Mouse (Mus musculus): ENCODE measurements at regions not wholly inside any gene's neighbourhood (a gene's known extent, or its start where the extent isn't known, plus 50 kb on each side); places are given as distances from the start of the nearest gene placed in this dataset.
A peak's percentile ranks its signal among the peaks of the same experiment; 100 is the strongest.
"Not testable (repeated sequence)": the region's sequence is repeated elsewhere in the genome, so short reads cannot be mapped to it uniquely, and the experiment has no call there.

GRCm38 (mm10) chr5:39215016-39215415, 338.4 kb upstream of the Clnk start:
- Histone ChIP-seq H3K27ac (no peak overlapping the region), H3K36me3 (no peaks in the 10 kb centered on the region), H3K4me2 (replicated peaks) (no peak overlapping the region), H3K9ac (no peak overlapping the region), H3K4me1 (replicated peaks) (no peaks in the 10 kb centered on the region), H3K27me3 (replicated peaks) (no peaks in the 10 kb centered on the region), H3K4me3 (replicated peaks) (no peak overlapping the region), H3K9me3 (no peaks in the 10 kb centered on the region)
- ATAC-seq = no peak
- WGBS = 72% methylated on average over 3 of the region's 3 CpGs

GRCm38 (mm10) chr5:39212550-39212949, 335.9 kb upstream of the Clnk start:
- no peak for ATAC-seq

GRCm38 (mm10) chr5:39198856-39199255, 322.2 kb upstream of the Clnk start:
- Histone ChIP-seq H3K36me3 (no peaks in the 10 kb centered on the region), H3K27ac (no peak overlapping the region), H3K4me3 (replicated peaks) (no peak overlapping the region), H3K4me2 (replicated peaks) (no peak overlapping the region), H3K27me3 (replicated peaks) (no peaks in the 10 kb centered on the region), H3K9ac (no peak overlapping the region), H3K4me1 (replicated peaks) (no peaks in the 10 kb centered on the region), H3K9me3 (no peaks in the 10 kb centered on the region)
- ATAC-seq = no peak

More at GRCm38 (mm10) chr5:39212550-39212949, 335.9 kb upstream of the Clnk start:
- H3K27me3 ChIP-seq (replicated peaks) = no peaks in the 10 kb centered on the region
- no peak overlapping the region for H3K9ac ChIP-seq
- H3K4me3 ChIP-seq (replicated peaks) = no peak overlapping the region
- no peaks in the 10 kb centered on the region for H3K9me3 ChIP-seq
- no peaks in the 10 kb centered on the region for H3K36me3 ChIP-seq
- no peak overlapping the region for H3K27ac ChIP-seq
- H3K4me1 ChIP-seq (replicated peaks) = no peaks in the 10 kb centered on the region
- no peak overlapping the region for H3K4me2 ChIP-seq (replicated peaks)

- not testable (repeated sequence) for H3K36me3 ChIP-seq; H3K4me1 ChIP-seq (replicated peaks); H3K27me3 ChIP-seq (replicated peaks); H3K9me3 ChIP-seq; H3K27ac ChIP-seq; ATAC-seq; H3K4me2 ChIP-seq (replicated peaks); H3K9ac ChIP-seq; H3K4me3 ChIP-seq (replicated peaks)
- WGBS = 79% methylated on average over 2 of the region's 4 CpGs
Measured at GRCm38 (mm10) chr5:39191153-39191552, 314.5 kb upstream of the Clnk start.

GRCm38 (mm10) chr5:39181616-39182402, 305.2 kb upstream of the Clnk start:
- Histone ChIP-seq H3K4me2 (replicated peaks) (no peak overlapping the region), H3K9ac (no peak overlapping the region), H3K27me3 (replicated peaks) (no peaks in the 10 kb centered on the region), H3K27ac (no peak overlapping the region), H3K9me3 (no peaks in the 10 kb centered on the region), H3K4me3 (replicated peaks) (no peak overlapping the region), H3K36me3 (no peaks in the 10 kb centered on the region), H3K4me1 (replicated peaks) (no peaks in the 10 kb centered on the region)
- 78% methylated on average over 2 of the region's 2 CpGs for WGBS
- ATAC-seq = no peak

GRCm38 (mm10) chr5:39181028-39181427, 304.4 kb upstream of the Clnk start:
- H3K4me3 ChIP-seq (replicated peaks) = no peak overlapping the region
- H3K4me1 ChIP-seq (replicated peaks) = no peaks in the 10 kb centered on the region
- WGBS = 53% methylated on average over 4 of the region's 4 CpGs
- H3K9ac ChIP-seq = no peak overlapping the region
- ATAC-seq = no peak
- H3K9me3 ChIP-seq = no peaks in the 10 kb centered on the region
- no peaks in the 10 kb centered on the region for H3K36me3 ChIP-seq
- H3K4me2 ChIP-seq (replicated peaks) = no peak overlapping the region
- no peak overlapping the region for H3K27ac ChIP-seq
- H3K27me3 ChIP-seq (replicated peaks) = no peaks in the 10 kb centered on the region

- no peak overlapping the region for H3K27ac ChIP-seq
- no peak overlapping the region for H3K4me2 ChIP-seq (replicated peaks)
- WGBS = 78% methylated on average over 2 of the region's 2 CpGs
- H3K4me1 ChIP-seq (replicated peaks) = no peaks in the 10 kb centered on the region
- no peaks in the 10 kb centered on the region for H3K27me3 ChIP-seq (replicated peaks)
- no peaks in the 10 kb centered on the region for H3K36me3 ChIP-seq
- no peaks in the 10 kb centered on the region for H3K9me3 ChIP-seq
- no peak for ATAC-seq
- H3K9ac ChIP-seq = no peak overlapping the region
- no peak overlapping the region for H3K4me3 ChIP-seq (replicated peaks)
Measured at GRCm38 (mm10) chr5:39177891-39178290, 301.3 kb upstream of the Clnk start.

GRCm38 (mm10) chr5:39176906-39177305, 300.3 kb upstream of the Clnk start:
- Histone ChIP-seq H3K4me2 (replicated peaks) (no peak overlapping the region), H3K36me3 (no peaks in the 10 kb centered on the region), H3K9ac (no peak overlapping the region), H3K4me1 (replicated peaks) (no peaks in the 10 kb centered on the region), H3K9me3 (no peaks in the 10 kb centered on the region), H3K4me3 (replicated peaks) (no peak overlapping the region), H3K27me3 (replicated peaks) (no peaks in the 10 kb centered on the region), H3K27ac (no peak overlapping the region)
- 91% methylated on average over 2 of the region's 2 CpGs for WGBS
- no peak for ATAC-seq

GRCm38 (mm10) chr5:39173491-39173890, 296.9 kb upstream of the Clnk start:
- Histone ChIP-seq H3K27ac (no peak overlapping the region), H3K4me2 (replicated peaks) (no peak overlapping the region), H3K27me3 (replicated peaks) (no peaks in the 10 kb centered on the region), H3K9ac (no peak overlapping the region), H3K9me3 (no peaks in the 10 kb centered on the region), H3K4me3 (replicated peaks) (no peak overlapping the region), H3K4me1 (replicated peaks) (no peaks in the 10 kb centered on the region), H3K36me3 (no peaks in the 10 kb centered on the region)
- WGBS = 85% methylated on average over 3 of the region's 3 CpGs
- ATAC-seq = no peak

- Histone ChIP-seq H3K4me2 (replicated peaks) (no peak overlapping the region), H3K4me3 (replicated peaks) (no peak overlapping the region), H3K9me3 (no peaks in the 10 kb centered on the region), H3K36me3 (no peaks in the 10 kb centered on the region), H3K4me1 (replicated peaks) (no peaks in the 10 kb centered on the region), H3K27me3 (replicated peaks) (no peaks in the 10 kb centered on the region), H3K27ac (no peak overlapping the region), H3K9ac (no peak overlapping the region)
- ATAC-seq = no peak
- 82% methylated on average over 3 of the region's 3 CpGs for WGBS
Measured at GRCm38 (mm10) chr5:39159651-39160050, 283.0 kb upstream of the Clnk start.

GRCm38 (mm10) chr5:39155763-39156162, 279.2 kb upstream of the Clnk start:
- no peaks in the 10 kb centered on the region for H3K9me3 ChIP-seq
- ATAC-seq = no peak
- 88% methylated on average over 1 of the region's 1 CpGs for WGBS

GRCm38 (mm10) chr5:39153291-39153794, 276.7 kb upstream of the Clnk start:
- no peaks in the 10 kb centered on the region for H3K4me1 ChIP-seq (replicated peaks)
- no peak overlapping the region for H3K4me3 ChIP-seq (replicated peaks)
- H3K4me2 ChIP-seq (replicated peaks) = no peak overlapping the region
- no peak overlapping the region for H3K27ac ChIP-seq
- H3K9me3 ChIP-seq = no peaks in the 10 kb centered on the region
- ATAC-seq = peak; percentile 89
- no peaks in the 10 kb centered on the region for H3K36me3 ChIP-seq
- H3K9ac ChIP-seq = no peak overlapping the region
- H3K27me3 ChIP-seq (replicated peaks) = no peaks in the 10 kb centered on the region

More at GRCm38 (mm10) chr5:39155763-39156162, 279.2 kb upstream of the Clnk start:
- H3K4me1 ChIP-seq (replicated peaks) = no peaks in the 10 kb centered on the region
- no peak overlapping the region for H3K4me3 ChIP-seq (replicated peaks)
- H3K4me2 ChIP-seq (replicated peaks) = no peak overlapping the region
- no peaks in the 10 kb centered on the region for H3K27me3 ChIP-seq (replicated peaks)
- no peaks in the 10 kb centered on the region for H3K36me3 ChIP-seq
- H3K9ac ChIP-seq = no peak overlapping the region
- no peak overlapping the region for H3K27ac ChIP-seq

GRCm38 (mm10) chr5:39151917-39152316, 275.3 kb upstream of the Clnk start:
- no peak for ATAC-seq
- no peaks in the 10 kb centered on the region for H3K9me3 ChIP-seq
- H3K27ac ChIP-seq = no peak overlapping the region
- 59% methylated on average over 4 of the region's 4 CpGs for WGBS
- no peaks in the 10 kb centered on the region for H3K36me3 ChIP-seq
- H3K4me2 ChIP-seq (replicated peaks) = no peak overlapping the region
- H3K4me1 ChIP-seq (replicated peaks) = no peaks in the 10 kb centered on the region
- no peaks in the 10 kb centered on the region for H3K27me3 ChIP-seq (replicated peaks)
- H3K4me3 ChIP-seq (replicated peaks) = no peak overlapping the region
- no peak overlapping the region for H3K9ac ChIP-seq
